Mouse (Mus musculus) ES-E14 (cell line): Measurements from ENCODE around the gene Itga11.

Experiments
- CHD2 ChIP-seq: IDR thresholded peaks from 2 replicates; pipeline ENCODE4 v1.6.1; 2014; ENCODE audit warnings: mild to moderate bottlenecking, low read depth, low read length, inconsistent platforms
- HCFC1 ChIP-seq: IDR thresholded peaks from 2 replicates; pipeline ENCODE4 v1.6.1; 2012; ENCODE audit warnings: low read length, inconsistent platforms, borderline replicate concordance; ENCODE audit not compliant: insufficient read depth
- MAFK ChIP-seq: IDR thresholded peaks from 2 replicates; pipeline ENCODE4 v1.6.1; 2014; ENCODE audit warnings: mild to moderate bottlenecking, low read depth, low read length, inconsistent platforms; ENCODE audit not compliant: insufficient read depth
- ZC3H11A ChIP-seq: IDR thresholded peaks from 2 replicates; pipeline ENCODE4 v1.6.1; 2012; ENCODE audit warnings: low read depth, mild to moderate bottlenecking, inconsistent platforms, low read length, borderline replicate concordance
- ZNF384 ChIP-seq: IDR thresholded peaks from 2 replicates; pipeline ENCODE4 v1.6.1; 2012; ENCODE audit warnings: low read depth, low read length, inconsistent platforms

DNA sequence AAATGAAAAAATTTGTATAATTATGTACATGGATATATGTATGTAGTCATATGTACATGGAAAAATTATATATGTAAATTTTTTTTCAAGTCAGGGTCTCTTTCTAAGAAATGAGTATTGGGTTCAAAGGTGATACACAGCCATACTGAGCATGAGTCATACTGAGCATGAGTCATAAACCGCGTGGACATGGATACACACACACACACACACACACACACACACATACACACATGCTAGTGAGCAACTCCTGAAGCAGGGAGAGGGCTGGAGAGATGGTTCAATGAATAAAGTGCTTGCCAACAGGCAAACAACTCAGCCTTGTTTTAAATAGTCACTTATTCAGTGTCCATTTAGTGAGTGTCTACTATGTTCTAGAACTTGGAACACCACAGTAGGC, 37.4 kb upstream of the Itga11 start:
- TF ChIP-seq MAFK: no peak
- no peak for TF ChIP-seq ZC3H11A
- no peak for TF ChIP-seq ZNF384
- TF ChIP-seq HCFC1: no peak
- no peak for TF ChIP-seq CHD2
